Mouse (Mus musculus) ES-Bruce4 (cell line): ENCODE measurements at regions not wholly inside any gene's neighbourhood (a gene's known extent, or its start where the extent isn't known, plus 50 kb on each side); places are given as distances from the start of the nearest gene placed in this dataset.

Experiments used
- H3K27ac ChIP-seq: 2 replicates; pipeline ENCODE4 v1.5.1; 2012; ENCODE audit warnings: low read length, inconsistent platforms; ENCODE audit not compliant: insufficient read depth
- H3K27me3 ChIP-seq: 2 replicates; pipeline ENCODE4 v1.6.1; 2012; ENCODE audit warnings: mild to moderate bottlenecking, low read length, inconsistent platforms; ENCODE audit not compliant: control insufficient read depth, poor library complexity, insufficient read depth, severe bottlenecking
- H3K36me3 ChIP-seq: 2 replicates; pipeline ENCODE4 v1.6.1; 2012; ENCODE audit warnings: inconsistent platforms, mild to moderate bottlenecking, low read length, moderate library complexity; ENCODE audit not compliant: control insufficient read depth, poor library complexity, insufficient read depth, severe bottlenecking
- H3K4me1 ChIP-seq: one replicate; pipeline ENCODE4 v1.8.1; 2011; ENCODE audit warnings: low read length; ENCODE audit not compliant: control insufficient read depth, insufficient read depth
- H3K4me3 ChIP-seq: 2 replicates; pipeline ENCODE4 v1.5.1; 2011; ENCODE audit warnings: low read depth, mild to moderate bottlenecking, low read length
- H3K9ac ChIP-seq: 2 replicates; pipeline ENCODE4 v1.6.1; 2012; ENCODE audit warnings: low read depth, mild to moderate bottlenecking, inconsistent platforms; ENCODE audit not compliant: poor library complexity, severe bottlenecking
- H3K9me3 ChIP-seq: replicated peaks from 2 replicates; pipeline ENCODE4 v1.6.1; 2012; ENCODE audit warnings: mild to moderate bottlenecking, low read length, inconsistent platforms; ENCODE audit not compliant: control insufficient read depth, poor library complexity, insufficient read depth, severe bottlenecking
- CTCF ChIP-seq: IDR thresholded peaks from one replicate; pipeline ENCODE4 v1.8.1; 2011; ENCODE audit warnings: low read depth, low read length
- EP300 ChIP-seq: IDR thresholded peaks from 2 replicates; pipeline ENCODE4 v1.6.1; 2011; ENCODE audit warnings: low read depth, low read length; ENCODE audit not compliant: insufficient read depth
- POLR2A ChIP-seq: IDR thresholded peaks from one replicate; pipeline ENCODE4 v1.8.1; 2011; ENCODE audit warnings: low read length; ENCODE audit not compliant: insufficient read depth

DNA sequence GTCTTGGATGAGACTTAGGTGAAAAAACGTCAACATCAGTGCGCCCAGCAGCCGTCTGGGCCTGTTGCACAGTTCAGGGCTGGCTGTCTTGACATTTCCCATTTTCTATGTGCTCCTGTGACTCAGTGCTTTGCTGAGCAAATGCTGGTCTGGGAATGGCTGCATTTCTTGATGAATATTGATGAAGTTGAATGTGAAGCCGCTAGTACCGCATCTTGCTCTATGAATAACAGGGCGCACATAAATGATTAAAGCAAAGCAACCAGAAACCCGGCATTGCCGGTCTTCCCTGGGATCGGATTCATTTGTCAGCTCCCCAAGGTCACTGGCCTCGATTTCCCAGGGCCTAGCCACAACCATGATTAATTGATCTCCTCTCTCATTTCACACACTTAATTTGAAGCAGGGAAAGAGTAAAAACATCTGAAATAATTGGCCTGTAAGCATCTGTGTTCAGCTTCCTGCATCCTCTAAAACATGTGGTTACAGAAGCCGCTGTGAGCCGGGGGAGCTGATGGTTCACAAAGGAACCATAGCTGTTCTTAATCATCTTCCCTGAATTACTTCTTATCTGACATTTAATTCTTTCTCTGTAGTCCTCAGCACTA lies 57.5 kb upstream of the Sgk1 start:
- Histone ChIP-seq H3K4me1 (peaks cover 9% of the 10 kb centered on the region), H3K4me3 (0 out of 2 replicates have a peak overlapping the region, but pooled peaks have one; percentile 3), H3K27me3 (no peaks in the 10 kb centered on the region), H3K9ac (peak overlapping the region; percentile 67; the same call in 1 of the 2 replicates), H3K9me3 (no peaks in the 10 kb centered on the region), H3K36me3 (no peaks in the 10 kb centered on the region), H3K27ac (peak overlapping the region; percentile 74)
- TF ChIP-seq EP300 (no peak), CTCF (no peak), POLR2A (no peak)

DNA sequence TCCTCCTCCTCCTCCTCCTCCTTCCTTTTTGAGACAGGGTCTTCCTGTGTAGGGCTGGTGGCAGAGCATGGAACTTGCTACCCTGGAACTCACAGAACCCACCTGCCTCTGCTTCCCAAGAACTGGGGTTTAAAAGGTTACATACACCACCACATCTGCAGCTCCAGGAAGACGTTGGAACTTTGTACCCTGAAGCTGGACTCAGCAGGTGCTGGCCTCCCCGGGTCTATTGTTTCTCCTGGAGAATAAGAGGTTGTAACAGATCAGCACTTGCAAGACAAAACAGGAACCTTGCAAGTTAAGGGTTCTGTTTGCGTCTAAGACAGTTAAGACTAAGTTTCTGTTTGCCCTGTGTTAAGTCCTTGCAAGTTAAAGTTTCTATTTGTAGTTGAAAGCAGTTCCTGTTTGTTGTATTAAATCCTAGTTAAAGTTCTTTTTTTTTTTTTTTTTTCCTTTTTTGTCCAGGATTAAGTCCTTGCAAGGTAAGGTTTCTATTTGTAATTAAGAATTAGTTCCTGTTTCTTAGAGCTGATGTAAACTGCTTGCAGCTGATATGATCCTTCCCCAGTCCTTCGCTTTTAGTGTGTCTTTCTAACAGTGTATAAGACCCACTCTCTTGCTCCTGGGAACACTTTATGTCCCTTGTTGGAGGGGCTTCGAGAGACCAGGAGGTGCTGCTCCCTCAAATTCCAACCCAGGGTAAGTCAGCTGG lies 55.0 kb upstream of the Sgk1 start:
- H3K9me3 ChIP-seq, result no peaks in the 10 kb centered on the region
- peak overlapping the region; percentile 79 for H3K9ac ChIP-seq
- no peaks in the 10 kb centered on the region for H3K36me3 ChIP-seq
- peaks cover 7% of the 10 kb centered on the region for H3K4me1 ChIP-seq
- TF ChIP-seq POLR2A (no peak), CTCF (no peak), EP300 (peak; percentile 98)
- H3K4me3 ChIP-seq, result peak overlapping the region; percentile 63
- peak overlapping the region; percentile 99 for H3K27ac ChIP-seq
- no peaks in the 10 kb centered on the region for H3K27me3 ChIP-seq

DNA sequence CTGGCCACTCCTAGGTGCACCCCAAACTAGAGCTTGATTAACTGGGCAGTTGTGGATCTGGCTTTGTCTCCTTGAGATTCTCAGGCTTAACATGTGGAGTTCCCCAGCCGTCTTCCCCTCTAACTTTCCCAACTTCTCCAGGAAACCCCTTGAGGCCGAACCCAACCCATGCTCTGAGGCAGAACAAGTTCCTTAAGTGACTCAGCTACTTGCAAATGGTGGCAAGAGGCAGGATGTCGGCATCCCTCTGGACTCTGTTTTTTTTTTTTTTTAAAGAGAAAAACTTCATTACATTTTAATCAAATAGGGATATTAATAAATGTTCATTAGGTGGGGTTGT lies 54.5 kb upstream of the Sgk1 start:
- TF ChIP-seq EP300 (peak; percentile 83), CTCF (no peak), POLR2A (no peak)
- Histone ChIP-seq H3K4me3 (peak overlapping the region; percentile 63), H3K36me3 (no peaks in the 10 kb centered on the region), H3K4me1 (peaks cover 7% of the 10 kb centered on the region), H3K27ac (peak overlapping the region; percentile 99), H3K27me3 (no peaks in the 10 kb centered on the region), H3K9me3 (no peaks in the 10 kb centered on the region), H3K9ac (peak overlapping the region; percentile 79)

GRCm38 (mm10) chr10:21828432-21829061 lies 53.4 kb upstream of the Sgk1 start:
- Histone ChIP-seq H3K4me1 (peaks cover 5% of the 10 kb centered on the region), H3K9me3 (no peaks in the 10 kb centered on the region), H3K9ac (peak overlapping the region; percentile 85), H3K36me3 (no peaks in the 10 kb centered on the region), H3K4me3 (peak overlapping the region; percentile 24), H3K27ac (peak overlapping the region; percentile 98), H3K27me3 (no peaks in the 10 kb centered on the region)
- TF ChIP-seq CTCF (no peak), POLR2A (no peak)

DNA sequence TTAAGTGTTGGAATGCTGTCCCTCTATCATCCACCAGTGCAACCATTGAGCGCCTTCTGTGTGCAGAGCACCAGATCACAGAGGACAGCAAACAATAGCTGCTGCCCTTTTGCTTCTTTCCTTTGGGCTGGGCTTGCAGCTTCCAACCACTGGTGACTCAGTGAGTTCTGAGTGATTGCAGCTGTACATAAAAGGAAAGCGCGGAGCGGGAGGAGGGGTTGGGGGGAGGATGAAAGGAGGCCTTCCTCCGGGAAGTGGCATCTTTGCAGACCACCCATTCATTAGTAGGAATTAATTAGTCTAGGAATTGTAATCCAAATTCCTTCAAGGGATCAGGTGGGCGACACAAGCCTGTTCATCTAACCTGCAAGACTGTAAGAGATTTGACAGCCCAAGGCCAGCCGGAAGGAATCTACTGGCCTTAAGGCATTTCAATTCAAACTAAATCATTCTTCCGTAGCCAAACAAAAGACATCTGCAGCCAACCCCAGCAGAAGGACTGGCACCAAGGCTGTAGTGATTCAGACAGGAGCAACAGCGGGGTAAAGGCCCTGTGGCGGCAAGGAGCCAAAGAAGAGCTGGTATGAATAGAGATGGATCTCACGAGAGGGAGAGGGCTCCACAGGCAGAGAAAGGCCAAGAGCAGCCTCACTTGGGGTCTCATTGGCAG lies 52.8 kb upstream of the Sgk1 start:
- no peaks in the 10 kb centered on the region for H3K36me3 ChIP-seq
- no peak for TF ChIP-seq CTCF
- no peak for TF ChIP-seq POLR2A
- TF ChIP-seq EP300, result peak; percentile 99
- H3K4me3 ChIP-seq, result peak overlapping the region; percentile 43
- H3K27ac ChIP-seq, result peak overlapping the region; percentile 98
- no peaks in the 10 kb centered on the region for H3K9me3 ChIP-seq
- no peaks in the 10 kb centered on the region for H3K27me3 ChIP-seq
- H3K4me1 ChIP-seq, result peaks cover 5% of the 10 kb centered on the region
- peak overlapping the region; percentile 57 for H3K9ac ChIP-seq
